Mouse (Mus musculus) forebrain, embryonic 13.5 days (tissue): ENCODE measurements around the gene Trio. TPM values are rescaled to one million over a fixed set of nuclear protein-coding genes. Genes with fewer than 3 reads are reported as not detected.
"Not testable (repeated sequence)": the region's sequence is repeated elsewhere in the genome, so short reads cannot be mapped to it uniquely, and the experiment has no call there.

Source experiments
- ATAC-seq: fragments of 200-750 bp; cut with Nextera tagmentation; 2 replicates; pipeline ENCODE4 v1.8.0; 2017
- H3K27ac ChIP-seq: fragments of 300-500 bp; sonication (generic); 2 replicates; pipeline ENCODE4 v1.5.1; 2015; ENCODE audit warnings: inconsistent platforms, mild to moderate bottlenecking, moderate library complexity
- H3K27me3 ChIP-seq: fragments of 300-500 bp; sonication (generic); 2 replicates; pipeline ENCODE4 v1.6.1; 2015; ENCODE audit warnings: mild to moderate bottlenecking, inconsistent platforms
- H3K36me3 ChIP-seq: fragments of 300-500 bp; sonication (generic); 2 replicates; pipeline ENCODE4 v1.6.1; 2015; ENCODE audit warnings: mild to moderate bottlenecking, inconsistent platforms; ENCODE audit not compliant: poor library complexity, severe bottlenecking
- H3K4me1 ChIP-seq: fragments of 300-500 bp; sonication (generic); 2 replicates; pipeline ENCODE4 v1.6.1; 2015; ENCODE audit warnings: inconsistent platforms
- H3K4me2 ChIP-seq: fragments of 300-500 bp; sonication (generic); 2 replicates; pipeline ENCODE4 v1.6.1; 2015; ENCODE audit warnings: inconsistent platforms, mild to moderate bottlenecking, moderate library complexity
- H3K4me3 ChIP-seq: fragments of 300-500 bp; sonication (generic); 2 replicates; pipeline ENCODE4 v1.5.1; 2015; ENCODE audit warnings: mild to moderate bottlenecking, inconsistent platforms
- H3K9ac ChIP-seq: fragments of 300-500 bp; sonication (generic); 2 replicates; pipeline ENCODE4 v1.6.1; 2015; ENCODE audit warnings: mild to moderate bottlenecking, inconsistent platforms
- H3K9me3 ChIP-seq: fragments of 300-500 bp; sonication (generic); replicated peaks from 2 replicates; pipeline ENCODE4 v1.6.1; 2016; ENCODE audit warnings: inconsistent platforms
- WGBS: fragments of 180-500 bp; shearing (Covaris S2); methylation state at CpG from one replicate; pipeline ENCODE4 v1.1.7; 2015; 5-methylcytosine and 5-hydroxymethylcytosine counted together
- polyA plus RNA-seq: library from polyadenylated mRNA; unstranded; fragments of >200 nt; fragmentation: Nextera tagmentation; extraction: Ambion mirVana; gene quantifications from 2 replicates; pipeline ENCODE4 v1.2.1, GENCODE M21; 2015

Gene Trio
- polyA plus RNA-seq, 1 experiment from 2014 or later, result 36.0 TPM

DNA sequence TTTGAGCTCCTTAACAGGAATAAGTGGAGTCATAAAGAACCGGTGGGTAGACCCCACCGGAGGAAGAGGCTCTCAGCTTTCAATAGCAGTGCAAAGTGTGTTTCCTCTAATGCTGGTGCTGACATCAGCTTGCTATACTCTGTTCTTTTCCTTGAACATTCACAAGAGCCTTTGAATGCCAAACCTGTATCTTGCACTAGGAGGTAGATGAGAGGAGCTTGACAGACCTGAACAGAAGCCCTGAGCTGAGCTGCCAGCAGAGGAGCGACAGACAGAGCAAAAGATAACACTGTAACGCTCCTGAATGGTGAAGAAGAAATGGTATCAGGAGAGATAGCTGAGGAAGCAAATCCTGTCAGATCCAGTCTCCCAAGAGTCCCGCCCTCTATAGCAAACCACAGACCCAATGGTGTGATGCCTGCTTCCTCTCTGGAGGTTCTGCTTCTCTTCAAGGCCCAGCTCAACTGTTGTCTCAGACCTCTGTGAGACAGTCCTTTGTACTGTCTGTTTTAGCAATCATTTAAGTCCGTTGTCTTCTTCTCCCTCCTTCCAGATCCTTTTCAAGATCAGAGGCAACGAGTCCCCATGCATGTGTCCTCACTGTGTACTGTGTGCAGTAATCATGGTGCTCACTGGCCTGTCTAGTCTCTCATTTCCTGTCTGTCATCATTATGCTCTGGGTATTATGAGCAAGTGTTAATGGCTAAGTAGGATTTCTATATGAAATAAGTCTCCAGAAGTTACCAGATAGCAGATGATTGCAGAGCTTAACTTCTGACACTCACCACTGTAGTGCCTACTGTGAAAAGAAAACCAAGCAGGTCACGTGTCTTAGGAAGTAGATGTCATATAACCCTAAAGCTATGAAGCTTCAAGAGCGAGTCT is 300.6 kb downstream of the Trio start:
- H3K4me3 ChIP-seq, result no peak overlapping the region
- H3K4me2 ChIP-seq, result no peak overlapping the region
- H3K9me3 ChIP-seq, result 0 out of 2 replicates have a peak, but pooled peaks cover 4% of the 10 kb centered on the region
- no peak for ATAC-seq
- H3K9ac ChIP-seq, result no peak overlapping the region
- no peaks in the 10 kb centered on the region for H3K4me1 ChIP-seq
- H3K27ac ChIP-seq, result no peak overlapping the region
- WGBS, result 89% methylated on average over 9 of the region's 9 CpGs
- no peaks in the 10 kb centered on the region for H3K27me3 ChIP-seq
- peaks cover 4% of the 10 kb centered on the region; the same call in 1 of the 2 replicates for H3K36me3 ChIP-seq

DNA sequence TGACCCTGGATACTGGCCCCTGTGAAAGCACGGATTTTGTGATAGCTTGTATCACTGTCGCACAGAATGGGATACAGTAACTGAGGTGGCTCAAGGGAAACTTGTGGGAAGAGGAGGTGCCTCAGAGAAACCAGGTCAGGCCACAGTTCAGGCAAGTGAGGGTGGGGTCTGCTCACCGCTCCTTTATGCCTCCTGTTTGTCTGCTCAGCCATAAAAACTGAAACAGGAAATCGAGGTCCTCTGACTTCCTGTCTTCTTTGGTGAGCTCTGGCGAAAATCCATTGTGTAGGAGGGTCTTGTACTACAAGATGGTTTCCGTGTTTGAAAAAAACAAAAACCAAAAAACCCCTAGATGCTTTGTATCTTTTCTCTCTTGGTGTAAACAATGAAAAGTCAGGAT is 301.4 kb downstream of the Trio start:
- ATAC-seq, result no peak
- Histone ChIP-seq H3K9me3 (0 out of 2 replicates have a peak, but pooled peaks cover 4% of the 10 kb centered on the region), H3K9ac (no peak overlapping the region), H3K36me3 (no peaks in the 10 kb centered on the region), H3K27ac (no peak overlapping the region), H3K4me3 (no peak overlapping the region), H3K4me2 (no peak overlapping the region), H3K27me3 (no peaks in the 10 kb centered on the region), H3K4me1 (no peaks in the 10 kb centered on the region)
- 83% methylated on average over 6 of the region's 6 CpGs for WGBS

DNA sequence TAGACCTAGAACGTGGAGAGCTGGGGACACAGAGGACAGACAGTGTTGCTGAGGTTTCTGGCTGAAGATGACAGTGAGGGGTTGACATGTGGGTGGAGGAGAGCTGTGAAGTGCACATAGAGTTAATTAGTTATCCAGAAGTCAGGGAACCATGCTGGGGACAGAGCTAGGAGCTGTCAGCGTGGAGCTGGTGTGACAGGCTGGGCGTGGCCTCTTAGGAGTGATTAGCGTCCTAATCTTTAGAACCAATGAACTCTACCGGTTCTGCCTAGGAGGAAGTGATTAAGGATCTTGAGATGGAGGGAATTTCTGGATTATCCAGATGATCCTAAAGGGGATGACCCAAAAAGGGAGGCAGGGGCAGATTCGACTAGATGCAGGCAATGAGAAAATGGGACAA is 301.9 kb downstream of the Trio start:
- 61% methylated on average over 6 of the region's 6 CpGs for WGBS
- H3K9me3 ChIP-seq, result 0 out of 2 replicates have a peak, but pooled peaks cover 4% of the 10 kb centered on the region
- H3K36me3 ChIP-seq, result no peaks in the 10 kb centered on the region
- no peak overlapping the region for H3K27ac ChIP-seq
- no peak overlapping the region for H3K4me3 ChIP-seq
- no peak overlapping the region for H3K4me2 ChIP-seq
- no peaks in the 10 kb centered on the region for H3K27me3 ChIP-seq
- no peak overlapping the region for H3K9ac ChIP-seq
- no peaks in the 10 kb centered on the region for H3K4me1 ChIP-seq
- no peak for ATAC-seq

DNA sequence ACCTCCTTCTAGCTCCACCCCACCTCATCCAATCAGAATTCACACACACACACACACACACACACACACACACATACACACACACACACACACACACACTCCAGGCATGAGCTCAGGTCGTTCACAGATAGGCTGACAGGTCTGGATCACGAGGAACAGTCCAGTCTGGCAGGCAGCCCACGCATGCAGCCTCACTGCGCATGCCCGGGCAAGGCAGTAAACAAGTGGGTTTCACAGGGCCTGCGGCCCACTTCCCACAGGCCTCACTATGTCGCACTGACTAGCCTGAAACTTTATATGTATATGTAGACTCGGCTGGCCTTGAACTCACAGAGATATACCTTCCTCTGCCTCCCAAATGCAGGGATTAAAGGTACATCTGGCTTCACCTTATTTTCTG is 305.4 kb downstream of the Trio start:
- H3K27ac ChIP-seq, H3K9ac ChIP-seq, H3K4me1 ChIP-seq, ATAC-seq, H3K27me3 ChIP-seq, H3K4me3 ChIP-seq, H3K9me3 ChIP-seq, H3K36me3 ChIP-seq, H3K4me2 ChIP-seq: not testable (repeated sequence)
- 90% methylated on average over 8 of the region's 8 CpGs for WGBS

DNA sequence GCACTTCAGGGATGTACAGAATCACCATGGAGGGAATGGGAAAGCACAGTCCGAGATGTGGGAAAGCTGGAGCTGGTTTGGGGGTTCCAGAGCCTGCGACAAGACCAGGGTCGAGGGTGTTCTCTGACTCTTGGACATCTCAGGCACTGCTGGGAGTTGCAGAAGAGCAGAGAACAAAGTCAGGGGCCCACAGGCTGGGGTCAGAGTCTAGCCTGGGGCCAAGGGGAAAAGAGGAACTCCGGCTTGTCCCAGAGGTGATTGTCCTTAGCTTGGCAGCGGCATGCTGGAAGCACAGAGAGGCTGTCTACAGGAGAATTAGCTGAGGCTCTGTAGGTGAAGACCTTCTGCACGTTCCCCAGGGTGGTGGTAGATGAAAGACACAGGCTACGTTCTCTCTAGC is 307.0 kb downstream of the Trio start:
- no peak overlapping the region for H3K27ac ChIP-seq
- ATAC-seq, result no peak
- no peak overlapping the region for H3K9ac ChIP-seq
- H3K4me3 ChIP-seq, result no peak overlapping the region
- H3K4me2 ChIP-seq, result no peak overlapping the region
- WGBS, result 82% methylated on average over 7 of the region's 7 CpGs
- H3K27me3 ChIP-seq, result no peaks in the 10 kb centered on the region
- H3K9me3 ChIP-seq, result 0 out of 2 replicates have a peak, but pooled peaks cover 4% of the 10 kb centered on the region
- H3K4me1 ChIP-seq, result no peaks in the 10 kb centered on the region
- no peaks in the 10 kb centered on the region for H3K36me3 ChIP-seq

DNA sequence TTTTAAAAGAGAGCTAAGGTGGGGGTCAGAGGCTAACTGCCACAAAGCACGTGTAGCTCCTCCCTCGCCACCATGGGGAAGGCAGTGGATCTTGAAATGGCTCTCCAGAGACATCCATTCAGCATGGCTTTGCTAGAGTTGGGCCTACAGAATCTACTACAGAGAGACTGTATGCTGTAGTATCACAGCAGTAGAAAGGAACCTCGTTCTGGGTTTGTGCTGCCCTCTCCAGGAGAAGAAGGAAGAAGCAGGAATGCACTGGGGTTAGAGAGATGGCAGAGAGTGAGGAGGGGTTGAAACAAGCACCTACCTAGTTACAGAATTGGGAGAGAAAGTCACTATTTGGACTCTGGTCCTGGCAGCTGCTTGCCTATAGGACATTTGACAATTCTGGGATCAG is 310.3 kb downstream of the Trio start:
- Histone ChIP-seq H3K4me1 (no peaks in the 10 kb centered on the region), H3K9me3 (no peaks in the 10 kb centered on the region), H3K4me3 (no peak overlapping the region), H3K9ac (no peak overlapping the region), H3K27ac (no peak overlapping the region), H3K27me3 (no peaks in the 10 kb centered on the region), H3K4me2 (no peak overlapping the region), H3K36me3 (no peaks in the 10 kb centered on the region)
- WGBS, result 17% methylated on average over 3 of the region's 3 CpGs
- ATAC-seq, result peak; percentile 61; the same call in 1 of the 2 replicates

DNA sequence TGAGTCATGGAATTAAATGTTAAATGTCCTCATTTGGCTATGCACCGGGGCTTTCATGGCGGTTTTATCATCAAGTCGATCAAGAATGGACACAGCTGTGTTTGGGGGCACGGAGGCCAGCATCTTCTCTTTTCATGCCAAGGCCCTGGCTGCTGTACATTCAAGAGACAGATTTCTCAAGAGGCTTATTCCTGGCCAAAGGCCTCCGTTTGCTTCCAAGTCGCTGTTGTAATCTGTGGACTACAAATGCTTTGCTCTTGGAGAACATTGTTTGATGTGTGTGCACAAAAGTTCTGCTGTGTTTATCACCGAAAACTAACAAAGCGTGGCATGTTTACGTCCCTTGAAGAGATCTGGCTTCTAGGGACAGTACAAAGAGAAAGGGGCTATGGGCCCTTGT is 314.9 kb downstream of the Trio start:
- Histone ChIP-seq H3K4me1 (no peaks in the 10 kb centered on the region), H3K27ac (no peak overlapping the region), H3K27me3 (no peaks in the 10 kb centered on the region), H3K9ac (no peak overlapping the region), H3K4me2 (no peak overlapping the region), H3K4me3 (no peak overlapping the region), H3K36me3 (no peaks in the 10 kb centered on the region), H3K9me3 (no peaks in the 10 kb centered on the region)
- ATAC-seq, result no peak
- WGBS, result 87% methylated on average over 9 of the region's 9 CpGs

DNA sequence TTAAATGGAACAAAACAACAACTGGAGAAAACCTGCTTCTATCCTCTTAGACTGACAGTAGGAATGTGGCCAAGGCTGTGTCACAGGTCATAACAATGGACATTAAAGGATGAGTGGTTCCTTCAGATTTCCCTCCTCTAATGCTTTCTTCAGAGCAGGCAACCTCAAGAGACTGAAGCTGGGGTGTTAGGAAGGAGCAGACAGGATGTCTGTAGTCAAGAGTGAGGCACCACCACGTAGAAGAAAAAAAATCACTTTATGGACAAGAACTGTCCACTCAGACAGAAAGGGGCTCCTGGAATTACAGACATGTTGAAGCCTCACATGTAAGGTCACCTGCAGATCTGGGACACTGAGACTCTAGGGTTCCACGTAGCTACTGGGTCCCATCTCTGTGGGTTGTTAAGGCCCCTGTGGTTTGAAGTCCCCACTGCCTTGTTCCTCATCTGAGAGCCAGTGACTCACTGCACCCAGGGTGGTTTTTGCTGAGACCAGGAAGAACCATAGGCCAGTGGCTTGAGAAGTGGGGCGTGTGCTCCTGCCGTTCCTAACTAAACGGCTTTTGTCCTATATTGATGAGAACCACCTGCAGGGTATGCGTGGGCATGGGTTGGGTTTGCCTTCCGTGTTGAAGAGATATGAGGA is 316.6 kb downstream of the Trio start:
- ATAC-seq, result no peak
- no peaks in the 10 kb centered on the region for H3K4me1 ChIP-seq
- no peaks in the 10 kb centered on the region for H3K9me3 ChIP-seq
- no peak overlapping the region for H3K4me2 ChIP-seq
- H3K27ac ChIP-seq, result no peak overlapping the region
- no peak overlapping the region for H3K9ac ChIP-seq
- no peak overlapping the region for H3K4me3 ChIP-seq
- no peaks in the 10 kb centered on the region for H3K27me3 ChIP-seq
- no peaks in the 10 kb centered on the region for H3K36me3 ChIP-seq
- WGBS, result 91% methylated on average over 7 of the region's 7 CpGs

DNA sequence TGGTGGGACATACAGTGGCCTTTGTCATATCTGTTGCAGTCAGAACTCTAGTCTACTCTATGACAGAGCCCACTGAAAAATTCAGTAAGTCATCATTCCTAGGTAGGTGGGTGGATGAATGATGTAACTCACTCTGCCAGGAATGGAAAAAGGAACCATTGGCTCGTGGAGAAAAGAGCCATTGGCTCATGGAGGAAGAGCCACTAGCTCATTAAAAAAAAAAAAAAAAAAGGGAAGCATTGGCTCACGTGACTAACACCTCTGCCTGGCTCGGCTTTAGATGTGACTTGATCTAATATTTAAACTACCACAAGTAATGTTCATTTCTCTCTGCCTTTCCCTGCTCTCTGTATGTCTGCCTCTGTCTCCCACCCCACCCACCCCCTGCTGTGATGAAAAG is 317.1 kb downstream of the Trio start:
- Histone ChIP-seq H3K27ac (no peak overlapping the region), H3K4me3 (no peak overlapping the region), H3K4me2 (no peak overlapping the region), H3K36me3 (no peaks in the 10 kb centered on the region), H3K27me3 (no peaks in the 10 kb centered on the region), H3K9ac (no peak overlapping the region), H3K9me3 (no peaks in the 10 kb centered on the region), H3K4me1 (0 out of 2 replicates have a peak, but pooled peaks cover under 1% of the 10 kb centered on the region)
- no peak for ATAC-seq
- WGBS, result 76% methylated on average over 3 of the region's 3 CpGs

DNA sequence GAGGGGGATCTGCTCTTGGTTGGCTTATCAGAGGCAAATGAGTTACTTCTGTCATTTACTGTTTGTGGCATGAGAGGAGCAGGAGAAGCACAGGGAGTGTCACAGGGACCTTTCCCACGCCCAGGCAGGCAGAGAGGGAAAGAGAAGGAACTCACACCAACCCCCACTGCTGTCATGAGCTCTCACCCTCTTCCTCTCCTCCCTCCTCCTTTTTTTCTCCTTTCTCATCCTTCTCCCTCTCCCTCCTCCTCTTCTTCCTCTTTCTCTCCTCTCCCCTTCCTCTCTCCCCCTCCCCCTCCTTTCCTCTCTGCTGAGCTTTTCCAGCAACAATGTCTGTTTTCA is 322.7 kb downstream of the Trio start:
- H3K9ac ChIP-seq, result no peak overlapping the region
- no CpG with 5 or more reads among the region's 1 CpGs for WGBS
- H3K36me3 ChIP-seq, result no peaks in the 10 kb centered on the region
- no peaks in the 10 kb centered on the region for H3K9me3 ChIP-seq
- H3K27ac ChIP-seq, result no peak overlapping the region
- H3K4me3 ChIP-seq, result no peak overlapping the region
- H3K4me2 ChIP-seq, result no peak overlapping the region
- ATAC-seq, result no peak
- H3K27me3 ChIP-seq, result no peaks in the 10 kb centered on the region
- H3K4me1 ChIP-seq, result peaks cover 14% of the 10 kb centered on the region

DNA sequence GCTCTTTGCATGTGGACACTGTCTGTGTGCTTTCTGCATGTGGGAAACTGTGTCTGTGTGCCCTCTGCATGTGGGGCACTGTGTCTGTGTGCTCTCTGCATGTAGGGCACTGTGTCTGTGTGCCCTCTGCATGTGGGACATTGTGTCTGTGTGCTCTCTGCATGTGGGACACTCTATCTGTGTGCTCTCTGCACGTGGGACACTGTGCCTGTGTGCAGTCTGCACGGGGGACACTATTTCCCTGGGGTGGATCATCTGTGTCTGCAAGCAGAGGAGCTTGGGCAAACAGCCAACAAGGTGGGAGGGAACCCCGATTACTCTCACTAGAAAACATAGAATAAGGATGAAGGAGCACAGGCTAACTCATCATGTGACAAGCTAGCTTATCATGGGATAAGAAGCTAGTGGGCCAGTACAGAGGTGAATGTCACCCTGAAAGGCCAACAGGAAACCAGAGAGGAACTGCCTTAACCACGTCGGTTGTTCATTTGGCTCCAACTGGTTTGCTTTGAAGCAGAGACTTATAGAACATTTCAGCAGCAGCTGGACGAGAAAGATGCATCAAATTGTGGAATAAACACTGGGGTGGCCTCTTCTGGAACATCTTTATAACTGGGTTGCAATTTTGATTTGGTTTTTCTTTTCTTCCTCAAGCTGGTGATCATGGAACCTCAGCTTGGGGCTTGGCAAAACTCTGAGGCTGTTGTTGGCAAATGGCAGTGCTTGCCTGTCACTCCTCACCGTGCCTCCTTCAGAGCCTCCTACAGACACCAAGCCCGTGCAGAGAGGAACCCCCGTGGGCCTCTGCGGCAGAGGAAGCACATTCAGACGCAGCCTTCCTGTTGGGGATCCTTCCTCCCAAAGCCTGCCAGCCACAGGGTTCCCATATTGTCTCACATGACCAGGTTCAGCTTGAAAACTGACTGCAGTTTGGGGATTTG is 323.3 kb downstream of the Trio start:
- no peak for ATAC-seq
- no peaks in the 10 kb centered on the region for H3K9me3 ChIP-seq
- peaks cover 14% of the 10 kb centered on the region for H3K4me1 ChIP-seq
- no peaks in the 10 kb centered on the region for H3K27me3 ChIP-seq
- no peak overlapping the region for H3K9ac ChIP-seq
- no peaks in the 10 kb centered on the region for H3K36me3 ChIP-seq
- no peak overlapping the region for H3K4me2 ChIP-seq
- 39% methylated on average over 11 of the region's 11 CpGs for WGBS
- H3K4me3 ChIP-seq, result no peak overlapping the region
- no peak overlapping the region for H3K27ac ChIP-seq

DNA sequence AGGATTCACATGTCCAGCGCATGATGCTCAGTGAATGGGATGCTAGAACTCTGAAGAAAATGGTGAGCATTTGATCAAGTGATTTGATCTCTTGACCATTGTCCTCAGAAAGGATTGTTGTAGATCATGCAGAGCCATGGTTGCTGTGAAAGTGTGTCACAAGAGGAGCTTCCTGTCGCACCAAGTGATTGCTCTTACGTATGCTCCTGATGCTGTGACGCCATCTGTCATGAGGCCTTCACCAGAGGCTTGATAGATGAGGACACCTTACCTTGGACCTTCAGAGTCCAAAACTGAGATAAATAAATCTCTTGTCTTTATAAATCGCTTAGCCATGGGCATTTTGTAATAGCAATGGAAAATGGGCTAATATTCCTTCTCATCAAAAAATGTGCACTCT is 328.0 kb downstream of the Trio start:
- ATAC-seq, result no peak
- Histone ChIP-seq H3K4me3 (no peak overlapping the region), H3K27ac (no peak overlapping the region), H3K36me3 (no peaks in the 10 kb centered on the region), H3K27me3 (no peaks in the 10 kb centered on the region), H3K9me3 (no peaks in the 10 kb centered on the region), H3K4me2 (no peak overlapping the region), H3K9ac (no peak overlapping the region), H3K4me1 (peaks cover 6% of the 10 kb centered on the region)
- WGBS, result 95% methylated on average over 5 of the region's 5 CpGs
